Mouse (Mus musculus): ENCODE measurements around the gene Bpi. TPM values are rescaled to one million over a fixed set of nuclear protein-coding genes. Genes with fewer than 3 reads are reported as not detected.

The Bpi gene
- total and polyA plus RNA-seq, 3 experiments = 0.17 to 0.81 (median 0.51) TPM

DNA sequence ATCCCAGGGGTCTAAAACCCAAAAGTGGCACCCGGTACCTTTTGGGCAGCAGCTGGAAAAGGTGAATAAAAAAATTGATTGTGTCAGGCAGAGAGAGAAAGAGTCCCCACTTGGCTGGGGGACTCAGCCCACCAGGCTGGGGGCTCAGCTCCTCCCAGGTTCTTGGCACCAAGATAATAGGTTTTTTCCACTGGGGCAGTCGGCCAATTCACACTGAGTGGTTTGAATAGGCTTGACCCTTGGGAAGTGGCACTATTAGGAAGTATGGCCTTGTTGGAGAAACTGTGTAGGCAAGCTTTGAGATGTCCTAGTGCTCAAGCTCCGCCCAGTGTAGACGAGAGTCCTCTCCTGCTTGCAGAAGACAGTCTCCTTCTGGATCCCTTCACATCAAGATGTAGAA is 41.8 kb downstream of the Bpi start:
- peaks cover 65% of the 10 kb centered on the region for H3K27me3 ChIP-seq (replicated peaks)
- H3K4me1 ChIP-seq (ENCODE audit: control insufficient read depth in 1 of 2, insufficient read depth in 2 of 2) = no peaks in the 10 kb centered on the region
- in situ Hi-C loops (cut with MboI; ENCODE audit: low pct_ligation_motif_present, low pct_unique_long_range_greater_than_20kb, low sequenced_read_pairs) (no loop called here), dilution Hi-C loops (cut with MboI; ENCODE audit: extremely low pct_ligation_motif_present, extremely low pct_unique_long_range_greater_than_20kb, low sequenced_read_pairs) (no loop called here)
- H3K36me3 ChIP-seq (replicated peaks in 1 of 2; ENCODE audit: control insufficient read depth in 1 of 2, insufficient read depth in 1 of 2, low read length in 1 of 2) = no peaks in the 10 kb centered on the region
- no peak overlapping the region for H3K4me2 ChIP-seq (ENCODE audit: insufficient read depth, low read depth, poor library complexity, severe bottlenecking)
- H3K4me3 ChIP-seq (replicated peaks in 1 of 3; ENCODE audit: low read depth in 2 of 3, low read length in 2 of 3, poor library complexity in 1 of 3) = no peak overlapping the region
- H3K9me3 ChIP-seq (replicated peaks; ENCODE audit: low read length) = peaks cover 19% of the 10 kb centered on the region
- H3K79me2 ChIP-seq (replicated peaks; ENCODE audit: control insufficient read depth, extremely low read depth, insufficient read depth, poor library complexity, severe bottlenecking) = no peaks in the 10 kb centered on the region
- H3K9ac ChIP-seq (ENCODE audit: insufficient read depth, low read depth) = no peak overlapping the region
- no peak overlapping the region for H3K27ac ChIP-seq (ENCODE audit: insufficient read depth, low read depth)
- TF ChIP-seq ZMIZ1 (IDR thresholded peaks at IDR 0.05; ENCODE audit: low read depth, low read length) = no peak
- TF ChIP-seq ZC3H11A (IDR thresholded peaks at IDR 0.05; ENCODE audit: low read depth, low read length) = no peak
- no peak for TF ChIP-seq IRF4 (IDR thresholded peaks at IDR 0.05; ENCODE audit: low read depth, low read length)
- no peak for TF ChIP-seq POLR2AphosphoS2 (IDR thresholded peaks at IDR 0.05; ENCODE audit: low read depth, low read length)
- no peak for TF ChIP-seq RAD21 (IDR thresholded peaks at IDR 0.05; ENCODE audit: low read depth, low read length)
- no peak for TF ChIP-seq JUN (IDR thresholded peaks at IDR 0.05; ENCODE audit: insufficient read depth, low read depth, low read length)
- no peak for TF ChIP-seq KAT2A (IDR thresholded peaks at IDR 0.05; ENCODE audit: insufficient replicate concordance, low read length)
- TF ChIP-seq USF1 (IDR thresholded peaks at IDR 0.05; ENCODE audit: low read depth, low read length) = no peak
- no peak for TF ChIP-seq ELF1 (IDR thresholded peaks at IDR 0.05; ENCODE audit: low read depth, low read length)
- TF ChIP-seq MAFK (IDR thresholded peaks at IDR 0.05; ENCODE audit: insufficient replicate concordance, low read length) = no peak
- no peak for TF ChIP-seq NELFE (IDR thresholded peaks at IDR 0.05; ENCODE audit: low read depth, low read length)
- TF ChIP-seq EP300 (IDR thresholded peaks at IDR 0.05; ENCODE audit: low read length) = no peak
- TF ChIP-seq CTCF (conservative IDR thresholded peaks at IDR 0.05 in 1 of 2, IDR thresholded peaks at IDR 0.05 in 1 of 2; ENCODE audit: low read depth in 2 of 2, low read length in 2 of 2) = no peak
- TF ChIP-seq HCFC1 (IDR thresholded peaks at IDR 0.05; ENCODE audit: low read depth, low read length) = no peak
- no peak for TF ChIP-seq CHD1 (IDR thresholded peaks at IDR 0.05; ENCODE audit: low read depth, low read length)
- no peak for TF ChIP-seq TCF12 (IDR thresholded peaks at IDR 0.05; ENCODE audit: low read depth, low read length)
- no peak for TF ChIP-seq ZKSCAN1 (IDR thresholded peaks at IDR 0.05; ENCODE audit: borderline replicate concordance, low read depth, low read length)
- no peak for TF ChIP-seq MAX (IDR thresholded peaks at IDR 0.05; ENCODE audit: low read length)
- TF ChIP-seq PAX5 (IDR thresholded peaks at IDR 0.05; ENCODE audit: low read length) = no peak
- no peak for DNase-seq (ENCODE audit: extremely low read depth)

- TF ChIP-seq POLR2A (IDR thresholded peaks at IDR 0.05; ENCODE audit: low read depth, low read length) (no peak), UBTF (IDR thresholded peaks at IDR 0.05; ENCODE audit: low read depth, low read length) (no peak), JUND (conservative IDR thresholded peaks at IDR 0.05; ENCODE audit: low read depth, low read length) (no peak), ELF1 (IDR thresholded peaks at IDR 0.05; ENCODE audit: low read depth, low read length) (no peak), CTCF (conservative IDR thresholded peaks at IDR 0.05 in 1 of 2, IDR thresholded peaks at IDR 0.05 in 1 of 2; ENCODE audit: low read depth in 2 of 2, low read length in 2 of 2) (no peak), TCF12 (IDR thresholded peaks at IDR 0.05; ENCODE audit: low read depth, low read length) (no peak), POLR2AphosphoS2 (IDR thresholded peaks at IDR 0.05; ENCODE audit: low read depth, low read length) (no peak), RCOR1 (conservative IDR thresholded peaks at IDR 0.05; ENCODE audit: low read depth, low read length) (no peak), MAFK (IDR thresholded peaks at IDR 0.05; ENCODE audit: insufficient replicate concordance, low read length) (no peak), EP300 (IDR thresholded peaks at IDR 0.05; ENCODE audit: low read length) (no peak), BHLHE40 (IDR thresholded peaks at IDR 0.05; ENCODE audit: low read depth, low read length) (no peak), ZC3H11A (IDR thresholded peaks at IDR 0.05; ENCODE audit: low read depth, low read length) (no peak), ZKSCAN1 (IDR thresholded peaks at IDR 0.05; ENCODE audit: borderline replicate concordance, low read depth, low read length) (no peak), PAX5 (IDR thresholded peaks at IDR 0.05; ENCODE audit: low read length) (no peak), RAD21 (IDR thresholded peaks at IDR 0.05; ENCODE audit: low read depth, low read length) (no peak)
- peaks cover 39% of the 10 kb centered on the region for H3K27me3 ChIP-seq (replicated peaks)
- H3K4me2 ChIP-seq (ENCODE audit: insufficient read depth, low read depth, poor library complexity, severe bottlenecking) = no peak overlapping the region
- H3K79me2 ChIP-seq (replicated peaks; ENCODE audit: control insufficient read depth, extremely low read depth, insufficient read depth, poor library complexity, severe bottlenecking) = no peaks in the 10 kb centered on the region
- H3K4me1 ChIP-seq (ENCODE audit: control insufficient read depth in 1 of 2, insufficient read depth in 2 of 2) = peaks cover 7 to 11% of the 10 kb centered on the region in 2 experiments
- peaks cover 21% of the 10 kb centered on the region for H3K9me3 ChIP-seq (replicated peaks; ENCODE audit: low read length)
- no peak overlapping the region for H3K27ac ChIP-seq (ENCODE audit: insufficient read depth, low read depth)
- in situ Hi-C loops (cut with MboI; ENCODE audit: low pct_ligation_motif_present, low pct_unique_long_range_greater_than_20kb, low sequenced_read_pairs) = no loop called here
- no peak for DNase-seq (ENCODE audit: extremely low read depth)
- dilution Hi-C loops (cut with MboI; ENCODE audit: extremely low pct_ligation_motif_present, extremely low pct_unique_long_range_greater_than_20kb, low sequenced_read_pairs) = no loop called here
- H3K4me3 ChIP-seq (replicated peaks in 1 of 3; ENCODE audit: low read depth in 2 of 3, low read length in 2 of 3, poor library complexity in 1 of 3) = no peak overlapping the region
- H3K36me3 ChIP-seq (replicated peaks in 1 of 2; ENCODE audit: control insufficient read depth in 1 of 2, insufficient read depth in 1 of 2, low read length in 1 of 2) = no peaks in the 10 kb centered on the region
- no peak overlapping the region for H3K9ac ChIP-seq (ENCODE audit: insufficient read depth, low read depth)
Observed at GRCm38 (mm10) chr2:158302807-158303206, 44.9 kb downstream of the Bpi start.

All from CH12.LX (cell line).